11 mouse cellular contexts compared by ENCODE assay signal in genomic region chr5:15040784-15041183, GRCm38 (mm10). TPM values are rescaled to one million over a fixed set of nuclear protein-coding genes. Genes with fewer than 3 reads are reported as not detected.
A peak's percentile ranks its signal among the peaks of the same experiment; 100 is the strongest.
DNase-seq lines count a peak whose midpoint lies in the region; ATAC-seq lines count a peak whose summit lies in the region.
"Not testable (repeated sequence)": the region's sequence is repeated elsewhere in the genome, so short reads cannot be mapped to it uniquely, and the experiment has no call there.
"Had no signal": no experiment of that assay in that cellular context is flagged by ENCODE, and none has a peak within 500 bp of the region (broad histone marks: within the 10 kb centered on the region; RNA-seq: fewer than 3 reads in every experiment).

No protein-coding gene starts in this region.

- not testable (repeated sequence) for DNase-seq in forebrain, embryonic 11.5 days (ENCODE audit: low spot score); limb, embryonic 11.5 days (ENCODE audit: low spot score); midbrain, embryonic 14.5 days

- WGBS in forebrain, embryonic 11.5 days, result 51% methylated on average over 3 of the region's 4 CpGs
- WGBS in hindbrain, embryonic 12.5 days, result 52% methylated on average over 3 of the region's 4 CpGs
- 55% methylated on average over 3 of the region's 4 CpGs for WGBS in limb, embryonic 11.5 days
- WGBS in midbrain, embryonic 14.5 days, result 63% methylated on average over 3 of the region's 4 CpGs

- H3K4me2 ChIP-seq in forebrain, embryonic 11.5 days (ENCODE audit: low read depth, low read length, severe bottlenecking); hindbrain, embryonic 12.5 days (replicated peaks); limb, embryonic 11.5 days (ENCODE audit: low read depth, severe bottlenecking); midbrain, embryonic 14.5 days (ENCODE audit: low read length): not testable (repeated sequence)

- not testable (repeated sequence) for H3K4me3 ChIP-seq in forebrain, embryonic 11.5 days (ENCODE audit: low read depth, low read length); hindbrain, embryonic 12.5 days; limb, embryonic 11.5 days (ENCODE audit: low read depth, low read length); midbrain, embryonic 14.5 days (replicated peaks; ENCODE audit: low read depth, low read length)

- ATAC-seq in forebrain, embryonic 11.5 days (replicated peaks; ENCODE audit: low FRiP score), result 0 out of 2 replicates have a peak, but pooled peaks have one; percentile 36
- ATAC-seq in hindbrain, embryonic 12.5 days (ENCODE audit: low FRiP score), result peak; percentile 50; the same call in 1 of the 2 replicates
- ATAC-seq in limb, embryonic 11.5 days (ENCODE audit: insufficient number of reproducible peaks, low FRiP score, low TSS enrichment, low read depth), result 0 out of 2 replicates have a peak, but pooled peaks have one; percentile 62
- peak; percentile 50; the same call in 1 of the 2 replicates for ATAC-seq in midbrain, embryonic 14.5 days (ENCODE audit: low FRiP score, low TSS enrichment)

- H3K27me3 ChIP-seq in forebrain, embryonic 11.5 days (ENCODE audit: control insufficient read depth, insufficient read depth, low read length); hindbrain, embryonic 12.5 days; limb, embryonic 11.5 days (ENCODE audit: control insufficient read depth, insufficient read depth, low read length); midbrain, embryonic 14.5 days (ENCODE audit: control insufficient read depth, insufficient read depth, low read length): not testable (repeated sequence)

- H3K27ac ChIP-seq in forebrain, embryonic 11.5 days (ENCODE audit: low read depth, low read length); hindbrain, embryonic 12.5 days; limb, embryonic 11.5 days (replicated peaks; ENCODE audit: low read depth, low read length); midbrain, embryonic 14.5 days (replicated peaks; ENCODE audit: low read depth, low read length): not testable (repeated sequence)

- H3K36me3 ChIP-seq in forebrain, embryonic 11.5 days (ENCODE audit: control insufficient read depth, insufficient read depth, low read length); hindbrain, embryonic 12.5 days; limb, embryonic 11.5 days (ENCODE audit: control insufficient read depth, insufficient read depth, low read length); midbrain, embryonic 14.5 days (ENCODE audit: control insufficient read depth, insufficient read depth, low read length): not testable (repeated sequence)

- not testable (repeated sequence) for H3K9me3 ChIP-seq in forebrain, embryonic 11.5 days (ENCODE audit: control insufficient read depth, low read length); limb, embryonic 11.5 days (ENCODE audit: control insufficient read depth, low read length)
- H3K9me3 ChIP-seq in hindbrain, embryonic 12.5 days (replicated peaks), result peaks cover 33% of the 10 kb centered on the region
- peaks cover 16% of the 10 kb centered on the region for H3K9me3 ChIP-seq in midbrain, embryonic 14.5 days (ENCODE audit: control insufficient read depth, low read length)

- H3K9ac ChIP-seq in forebrain, embryonic 11.5 days (ENCODE audit: low read length); hindbrain, embryonic 12.5 days; limb, embryonic 11.5 days (ENCODE audit: low read length); midbrain, embryonic 14.5 days (replicated peaks; ENCODE audit: low read length): not testable (repeated sequence)

- H3K4me1 ChIP-seq in forebrain, embryonic 11.5 days (replicated peaks; ENCODE audit: control insufficient read depth, insufficient read depth, low read length); hindbrain, embryonic 12.5 days; limb, embryonic 11.5 days (ENCODE audit: control insufficient read depth, insufficient read depth, low read length); midbrain, embryonic 14.5 days (ENCODE audit: control insufficient read depth, insufficient read depth, low read length): not testable (repeated sequence)

RNA-seq across cellular contexts. Expression of gene Gm17019, which starts 8.0 kb away (rescaled TPM):
- polyA plus RNA-seq in forebrain, embryonic 11.5 days (2014; fragmentation: Nextera tagmentation; extraction: Ambion mirVana), result not detected in 2 replicates
- not detected in 2 replicates for polyA plus RNA-seq in hindbrain, embryonic 12.5 days (2016; fragmentation: Nextera tagmentation; extraction: Ambion mirVana)
- polyA plus RNA-seq in limb, embryonic 11.5 days (2014; fragmentation: Nextera tagmentation; extraction: Ambion mirVana), result not detected in 2 replicates
- polyA plus RNA-seq in midbrain, embryonic 14.5 days (2014; fragmentation: Nextera tagmentation; extraction: Ambion mirVana), result not detected in 2 replicates
- polyA plus RNA-seq: activated CD4-positive, CD25-positive, alpha-beta regulatory T cell, adult 4 months; adrenal gland, adult 2 months; brain, embryonic 14.5 days; C2C12; CD4-positive, CD25-positive, alpha-beta regulatory T cell, adult 4 months; G1E; Patski had no signal
